Comparison of ENCODE assay signal across 8 mouse cellular contexts in genomic region chr2:121141216-121142035, GRCm38 (mm10). TPM values are rescaled to one million over a fixed set of nuclear protein-coding genes. Genes with fewer than 3 reads are reported as not detected.
DNase-seq lines count a peak whose midpoint lies in the region; ATAC-seq lines count a peak whose summit lies in the region.

No protein-coding gene starts in this region.

- peaks cover 45% of the 10 kb centered on the region for H3K36me3 ChIP-seq in megakaryocyte, embryonic 14.5 days (replicated peaks; ENCODE audit: low read length)
- peaks cover 27% of the 10 kb centered on the region for H3K36me3 ChIP-seq in embryonic facial prominence, embryonic 15.5 days
- H3K36me3 ChIP-seq in limb, embryonic 11.5 days (ENCODE audit: control insufficient read depth, insufficient read depth, low read length), result peaks cover 10% of the 10 kb centered on the region; the same call in 1 of the 2 replicates
- peaks cover 18% of the 10 kb centered on the region for H3K36me3 ChIP-seq in stomach, embryonic 14.5 days (ENCODE audit: control insufficient read depth, insufficient read depth, low read length)

- no peak for ATAC-seq in megakaryocyte, adult 5-6 weeks (ENCODE audit: poor library complexity, severe bottlenecking)
- no peak for ATAC-seq in embryonic facial prominence, embryonic 15.5 days (ENCODE audit: insufficient number of reproducible peaks, low FRiP score, low TSS enrichment, low read depth)
- no peak for ATAC-seq in limb, embryonic 11.5 days (ENCODE audit: insufficient number of reproducible peaks, low FRiP score, low TSS enrichment, low read depth)
- no peak for ATAC-seq in stomach, embryonic 14.5 days (ENCODE audit: insufficient number of reproducible peaks, insufficient read depth, low FRiP score, low read depth)

- peak overlapping the region; percentile 94 for H3K4me2 ChIP-seq in embryonic facial prominence, embryonic 15.5 days (replicated peaks)
- H3K4me2 ChIP-seq in limb, embryonic 11.5 days (ENCODE audit: low read depth, severe bottlenecking), result peak overlapping the region; percentile 84
- peak overlapping the region; percentile 96 for H3K4me2 ChIP-seq in stomach, embryonic 14.5 days (replicated peaks; ENCODE audit: low read depth, low read length)

- peaks cover 35% of the 10 kb centered on the region for H3K4me1 ChIP-seq in megakaryocyte, embryonic 14.5 days
- peaks cover 19% of the 10 kb centered on the region for H3K4me1 ChIP-seq in embryonic facial prominence, embryonic 15.5 days
- peaks cover 5% of the 10 kb centered on the region for H3K4me1 ChIP-seq in limb, embryonic 11.5 days (ENCODE audit: control insufficient read depth, insufficient read depth, low read length)
- H3K4me1 ChIP-seq in stomach, embryonic 14.5 days (ENCODE audit: control insufficient read depth, insufficient read depth, low read length), result peaks cover 15% of the 10 kb centered on the region

- peak overlapping the region; percentile 89 for H3K4me3 ChIP-seq in megakaryocyte, embryonic 14.5 days (replicated peaks)
- H3K4me3 ChIP-seq in embryonic facial prominence, embryonic 15.5 days (replicated peaks), result peak overlapping the region; percentile 73
- H3K4me3 ChIP-seq in limb, embryonic 11.5 days (ENCODE audit: low read depth, low read length), result peak overlapping the region; percentile 60
- peak overlapping the region; percentile 57 for H3K4me3 ChIP-seq in stomach, embryonic 14.5 days (ENCODE audit: low read depth, low read length)

- WGBS in embryonic facial prominence, embryonic 15.5 days, result 66% methylated on average over 16 of the region's 16 CpGs
- 77% methylated on average over 16 of the region's 16 CpGs for WGBS in limb, embryonic 11.5 days
- WGBS in stomach, embryonic 14.5 days, result 69% methylated on average over 16 of the region's 16 CpGs

- no peaks in the 10 kb centered on the region for H3K27me3 ChIP-seq in megakaryocyte, embryonic 14.5 days (replicated peaks)
- H3K27me3 ChIP-seq in embryonic facial prominence, embryonic 15.5 days, result no peaks in the 10 kb centered on the region
- H3K27me3 ChIP-seq in limb, embryonic 11.5 days (ENCODE audit: control insufficient read depth, insufficient read depth, low read length), result no peaks in the 10 kb centered on the region
- H3K27me3 ChIP-seq in stomach, embryonic 14.5 days (ENCODE audit: control insufficient read depth, insufficient read depth, low read length), result no peaks in the 10 kb centered on the region

- no peak for DNase-seq in limb, embryonic 11.5 days (ENCODE audit: low spot score)
- DNase-seq in frontal cortex, postnatal 14 days (ENCODE audit: low spot score in 2 of 2), result no peak
- no peak for DNase-seq in spleen, postnatal 4 days (ENCODE audit: low spot score in 2 of 2)
- DNase-seq in kidney, postnatal 4 days, result no peak

- peak overlapping the region; percentile 100 for H3K27ac ChIP-seq in embryonic facial prominence, embryonic 15.5 days (replicated peaks)
- H3K27ac ChIP-seq in limb, embryonic 11.5 days (replicated peaks; ENCODE audit: low read depth, low read length), result peak overlapping the region; percentile 95; the same call in 1 of the 2 replicates
- H3K27ac ChIP-seq in stomach, embryonic 14.5 days (ENCODE audit: low read length), result peak overlapping the region; percentile 98

- no peaks in the 10 kb centered on the region for H3K9me3 ChIP-seq in megakaryocyte, embryonic 14.5 days
- H3K9me3 ChIP-seq in embryonic facial prominence, embryonic 15.5 days (replicated peaks), result no peaks in the 10 kb centered on the region
- H3K9me3 ChIP-seq in limb, embryonic 11.5 days (ENCODE audit: control insufficient read depth, low read length), result peaks cover 6% of the 10 kb centered on the region
- 0 out of 2 replicates have a peak, but pooled peaks cover 5% of the 10 kb centered on the region for H3K9me3 ChIP-seq in stomach, embryonic 14.5 days (ENCODE audit: control insufficient read depth, low read depth, low read length)

- peak overlapping the region; percentile 57 for H3K9ac ChIP-seq in embryonic facial prominence, embryonic 15.5 days
- peak overlapping the region; percentile 72 for H3K9ac ChIP-seq in limb, embryonic 11.5 days (ENCODE audit: low read length)
- peak overlapping the region; percentile 79 for H3K9ac ChIP-seq in stomach, embryonic 14.5 days (replicated peaks; ENCODE audit: low read depth, low read length)

RNA-seq across cellular contexts. Expression of gene Lcmt2, which starts 1.0 kb away (rescaled TPM):
- 2.6 and 3.3 TPM in 2 replicates for polyA plus RNA-seq in megakaryocyte, embryonic 14.5 days (2012; ENCODE audit: insufficient read depth, low replicate concordance)
- 5.9 and 6.5 TPM in 2 replicates for total RNA-seq in megakaryocyte, adult 5-6 weeks (2015)
- total RNA-seq in megakaryocyte, adult 5-6 weeks (2017), result 4.2 and 6.5 TPM in 2 replicates
- 20.0 and 21.0 TPM in 2 replicates for polyA plus RNA-seq in embryonic facial prominence, embryonic 15.5 days (2015; fragmentation: Nextera tagmentation; extraction: Ambion mirVana)
- polyA plus RNA-seq in limb, embryonic 11.5 days (2014; fragmentation: Nextera tagmentation; extraction: Ambion mirVana), result 19.6 and 22.6 TPM in 2 replicates
- 20.1 and 23.9 TPM in 2 replicates for polyA plus RNA-seq in stomach, embryonic 14.5 days (2014; fragmentation: Nextera tagmentation; extraction: Ambion mirVana)

RNA-seq across cellular contexts. Expression of gene Adal, which starts 1.2 kb away (rescaled TPM):
- polyA plus RNA-seq in megakaryocyte, embryonic 14.5 days (2012; ENCODE audit: insufficient read depth, low replicate concordance), result 1.7 and 1.9 TPM in 2 replicates
- total RNA-seq in megakaryocyte, adult 5-6 weeks (2015), result 9.1 and 13.4 TPM in 2 replicates
- total RNA-seq in megakaryocyte, adult 5-6 weeks (2017), result 6.5 and 8.5 TPM in 2 replicates
- polyA plus RNA-seq in embryonic facial prominence, embryonic 15.5 days (2015; fragmentation: Nextera tagmentation; extraction: Ambion mirVana), result 17.9 and 20.3 TPM in 2 replicates
- 23.0 and 24.6 TPM in 2 replicates for polyA plus RNA-seq in limb, embryonic 11.5 days (2014; fragmentation: Nextera tagmentation; extraction: Ambion mirVana)
- polyA plus RNA-seq in stomach, embryonic 14.5 days (2014; fragmentation: Nextera tagmentation; extraction: Ambion mirVana), result 21.8 and 22.7 TPM in 2 replicates

RNA-seq across cellular contexts. Expression of gene Tubgcp4, which starts 29.0 kb away (rescaled TPM):
- 1.0 and 3.2 TPM in 2 replicates for polyA plus RNA-seq in megakaryocyte, embryonic 14.5 days (2012; ENCODE audit: insufficient read depth, low replicate concordance)
- total RNA-seq in megakaryocyte, adult 5-6 weeks (2015), result 45.1 and 45.5 TPM in 2 replicates
- total RNA-seq in megakaryocyte, adult 5-6 weeks (2017), result 34.3 and 42.9 TPM in 2 replicates
- polyA plus RNA-seq in embryonic facial prominence, embryonic 15.5 days (2015; fragmentation: Nextera tagmentation; extraction: Ambion mirVana), result 49.7 and 54.7 TPM in 2 replicates
- polyA plus RNA-seq in limb, embryonic 11.5 days (2014; fragmentation: Nextera tagmentation; extraction: Ambion mirVana), result 67.2 and 72.9 TPM in 2 replicates
- 53.5 and 58.6 TPM in 2 replicates for polyA plus RNA-seq in stomach, embryonic 14.5 days (2014; fragmentation: Nextera tagmentation; extraction: Ambion mirVana)

RNA-seq across cellular contexts. Expression of gene Zscan29, which starts 29.5 kb away (rescaled TPM):
- polyA plus RNA-seq in megakaryocyte, embryonic 14.5 days (2012; ENCODE audit: insufficient read depth, low replicate concordance), result 3.4 and 5.5 TPM in 2 replicates
- 24.3 and 27.1 TPM in 2 replicates for total RNA-seq in megakaryocyte, adult 5-6 weeks (2015)
- 27.0 and 37.4 TPM in 2 replicates for total RNA-seq in megakaryocyte, adult 5-6 weeks (2017)
- 9.4 and 10.6 TPM in 2 replicates for polyA plus RNA-seq in embryonic facial prominence, embryonic 15.5 days (2015; fragmentation: Nextera tagmentation; extraction: Ambion mirVana)
- polyA plus RNA-seq in limb, embryonic 11.5 days (2014; fragmentation: Nextera tagmentation; extraction: Ambion mirVana), result 11.7 and 12.6 TPM in 2 replicates
- polyA plus RNA-seq in stomach, embryonic 14.5 days (2014; fragmentation: Nextera tagmentation; extraction: Ambion mirVana), result 12.2 and 12.9 TPM in 2 replicates

RNA-seq across cellular contexts. Expression of gene Tgm7, which starts 31.8 kb away (rescaled TPM):
- not detected in 2 replicates for polyA plus RNA-seq in megakaryocyte, embryonic 14.5 days (2012; ENCODE audit: insufficient read depth, low replicate concordance)
- total RNA-seq in megakaryocyte, adult 5-6 weeks (2015), result not detected in 2 replicates
- not detected in 2 replicates for total RNA-seq in megakaryocyte, adult 5-6 weeks (2017)
- not detected in 2 replicates for polyA plus RNA-seq in embryonic facial prominence, embryonic 15.5 days (2015; fragmentation: Nextera tagmentation; extraction: Ambion mirVana)
- not detected in 2 replicates for polyA plus RNA-seq in limb, embryonic 11.5 days (2014; fragmentation: Nextera tagmentation; extraction: Ambion mirVana)
- polyA plus RNA-seq in stomach, embryonic 14.5 days (2014; fragmentation: Nextera tagmentation; extraction: Ambion mirVana), result 0.20 TPM in 1 of 2 replicates, not detected in the other

Comparison
In these comparisons a context has a peak if more than half of its experiments do, and no peak if none do; other contexts are left out.
1. RNA of gene Tubgcp4, which starts 29.0 kb away (polyA plus RNA-seq): 67.2 to 72.9 TPM in limb, embryonic 11.5 days, 53.5 to 58.6 TPM in stomach, embryonic 14.5 days and 49.7 to 54.7 TPM in embryonic facial prominence, embryonic 15.5 days; 1.0 to 3.2 TPM in megakaryocyte, embryonic 14.5 days; every median in the first group is over 10 times any median in the second.
2. Peak in every context shown above with its lines, with median percentiles within 50 percentile points of each other: H3K4me3 ChIP-seq, H3K27ac ChIP-seq, H3K4me2 ChIP-seq and H3K9ac ChIP-seq.